Mouse (Mus musculus): ENCODE results near the gene Pde4a.

Gene Pde4a

DNA sequence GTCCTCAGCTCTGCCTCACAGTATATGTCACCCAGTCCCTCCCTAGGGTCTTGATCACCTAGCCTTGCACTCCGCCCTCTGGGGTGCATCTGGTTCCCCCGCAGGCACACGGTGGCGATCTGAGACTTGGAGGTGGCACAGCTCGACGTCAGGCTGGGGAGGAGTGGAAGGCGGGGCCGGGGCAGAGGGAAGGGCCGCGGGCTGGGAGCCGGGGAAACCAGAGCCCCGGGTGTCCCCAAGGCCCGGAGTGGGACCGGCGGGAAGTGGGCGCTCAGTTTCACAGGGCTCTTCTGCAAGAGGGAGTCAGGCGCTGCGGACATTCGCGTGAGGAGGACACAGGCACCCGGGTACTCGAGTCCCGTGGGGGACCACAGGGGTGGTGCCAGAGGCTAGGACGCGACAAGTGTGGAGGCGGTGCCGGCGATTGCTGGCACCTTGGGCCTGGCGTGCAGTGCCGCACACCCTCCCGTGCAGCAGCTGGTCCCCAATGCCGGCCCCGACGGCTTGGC lies 18.4 kb downstream of the Pde4a start:
- DNase-seq = no peak

DNA sequence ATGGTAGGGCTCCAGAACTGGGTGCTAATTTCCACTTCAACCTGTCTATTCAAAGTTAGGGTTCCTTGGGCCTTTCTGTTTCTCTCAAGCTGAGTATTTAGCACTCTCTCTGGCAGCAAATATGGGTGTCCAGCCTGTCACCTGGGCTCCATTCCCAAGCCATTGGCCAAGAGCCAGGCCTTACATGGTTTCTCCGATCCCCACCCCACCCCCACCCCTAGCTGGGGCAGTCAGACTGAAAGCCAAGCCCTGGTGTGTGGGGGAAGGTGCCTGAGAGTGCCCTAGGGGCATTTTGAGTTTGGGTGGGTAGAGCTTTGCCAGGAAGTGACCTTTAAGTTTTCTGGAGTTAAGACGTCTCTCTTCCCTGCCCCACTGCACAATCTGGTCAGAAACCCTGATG lies 19.2 kb downstream of the Pde4a start:
- no peak for DNase-seq

- DNase-seq = no peak
Observed at GRCm38 (mm10) chr9:21185436-21185835, 19.9 kb downstream of the Pde4a start.

DNA sequence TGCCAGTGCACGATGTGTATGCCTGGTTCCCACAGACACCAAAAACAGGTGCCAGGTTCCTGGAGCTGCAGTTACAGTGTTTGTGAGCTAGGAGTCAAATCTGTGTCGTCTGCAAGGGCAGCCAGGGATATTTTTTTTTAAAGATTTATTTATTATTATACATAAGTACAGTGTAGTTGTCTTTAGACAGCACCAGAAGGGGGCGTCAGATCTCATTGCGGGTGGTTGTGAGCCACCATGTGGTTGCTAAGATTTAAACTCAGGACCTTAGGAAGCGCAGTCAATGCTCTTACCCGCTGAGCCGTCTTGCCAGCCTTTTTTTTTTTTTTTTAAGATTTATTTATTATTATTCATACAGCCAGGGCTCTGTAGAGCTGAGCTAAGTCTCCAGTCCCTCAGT lies 24.4 kb downstream of the Pde4a start:
- DNase-seq = no peak

- DNase-seq = no peak
Observed at GRCm38 (mm10) chr9:21190670-21191069, 25.2 kb downstream of the Pde4a start.

DNA sequence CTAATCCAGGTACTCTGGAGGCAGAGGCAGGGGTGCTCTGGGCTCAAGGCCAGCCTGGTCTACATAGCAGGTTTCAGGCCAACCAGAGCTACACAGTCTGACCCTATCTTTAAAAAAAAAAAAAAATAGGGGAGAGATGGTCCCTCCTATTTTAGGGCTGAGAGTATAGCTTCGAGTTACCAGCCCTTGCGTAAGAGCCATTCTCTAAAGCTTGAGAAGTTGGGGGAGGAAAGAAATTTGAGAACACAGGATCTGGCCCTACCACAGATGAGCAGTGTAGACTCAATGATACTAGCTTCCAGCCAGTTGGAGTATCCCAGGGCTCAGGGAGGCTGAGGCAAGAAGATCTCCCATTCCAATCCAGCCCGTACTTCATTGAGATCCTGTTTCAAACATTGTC lies 28.3 kb downstream of the Pde4a start:
- no peak for DNase-seq

GRCm38 (mm10) chr9:21194787-21195493 lies 29.4 kb downstream of the Pde4a start:
- DNase-seq = no peak

GRCm38 (mm10) chr9:21195736-21196505 lies 30.4 kb downstream of the Pde4a start:
- DNase-seq = peak; percentile 39

DNA sequence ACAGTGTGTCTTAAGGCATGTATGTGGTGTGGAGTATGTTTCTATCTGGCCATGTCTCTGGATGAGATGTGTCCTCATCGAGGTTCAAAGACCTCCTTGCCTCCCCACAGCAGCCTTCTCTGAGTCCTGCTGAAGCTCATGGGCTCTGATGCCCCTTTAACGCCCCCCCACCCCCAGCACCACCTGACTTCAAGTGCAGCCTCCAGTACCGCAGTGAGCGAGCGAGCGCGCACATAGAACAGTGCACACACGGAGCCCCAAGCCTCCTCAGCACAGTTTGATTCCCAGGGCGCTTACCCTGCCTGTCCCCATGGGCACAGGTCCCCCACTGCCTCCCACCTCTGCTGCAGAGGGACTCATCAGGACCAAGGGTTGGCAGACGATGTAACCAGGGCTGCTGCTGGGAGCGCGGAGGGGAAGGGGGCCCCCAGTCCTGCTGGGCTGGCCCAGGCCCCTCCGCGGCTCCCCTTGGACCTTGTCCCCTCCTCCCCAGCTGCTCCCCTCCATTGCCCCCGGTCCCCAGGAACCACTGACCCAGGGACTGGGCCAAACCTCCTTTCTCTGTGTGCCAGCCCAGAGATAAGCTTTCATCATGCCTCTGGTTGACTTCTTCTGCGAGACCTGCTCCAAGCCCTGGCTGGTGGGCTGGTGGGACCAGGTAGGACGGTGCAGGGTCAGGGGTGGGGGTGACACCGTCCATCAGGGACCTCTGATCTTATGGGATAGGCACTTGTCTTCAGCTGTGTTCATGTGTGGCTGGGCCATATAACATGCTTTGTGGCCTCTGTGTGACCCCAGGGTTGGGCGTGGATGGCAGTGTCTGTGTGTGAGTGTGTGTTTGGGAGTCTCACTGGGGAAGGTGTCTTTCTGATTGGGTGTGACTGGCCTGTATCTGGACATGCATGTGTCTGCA lies 31.3 kb downstream of the Pde4a start:
- DNase-seq = peak; percentile 72

- peak; percentile 74 for DNase-seq
Observed at GRCm38 (mm10) chr9:21197981-21198380, 32.5 kb downstream of the Pde4a start.

DNA sequence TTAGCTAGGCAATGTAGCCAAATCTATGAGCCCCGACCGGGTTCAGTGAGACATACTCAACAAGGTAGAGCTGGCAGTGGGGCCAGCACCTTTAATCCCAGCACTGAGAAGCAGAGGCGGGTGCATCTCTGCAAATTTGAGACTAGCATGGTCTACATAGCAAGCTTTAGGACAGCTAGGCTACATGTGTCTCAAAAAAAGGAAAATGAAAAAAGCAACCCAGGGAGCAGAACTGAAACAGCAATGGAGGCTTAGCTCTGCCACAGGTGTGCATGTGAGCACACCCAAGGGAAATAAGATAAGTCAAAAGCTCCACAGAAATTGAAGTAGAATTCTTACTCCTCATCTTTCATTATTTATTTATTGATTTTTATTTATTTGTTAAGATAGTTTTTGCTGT lies 33.4 kb downstream of the Pde4a start:
- DNase-seq = no peak

DNA sequence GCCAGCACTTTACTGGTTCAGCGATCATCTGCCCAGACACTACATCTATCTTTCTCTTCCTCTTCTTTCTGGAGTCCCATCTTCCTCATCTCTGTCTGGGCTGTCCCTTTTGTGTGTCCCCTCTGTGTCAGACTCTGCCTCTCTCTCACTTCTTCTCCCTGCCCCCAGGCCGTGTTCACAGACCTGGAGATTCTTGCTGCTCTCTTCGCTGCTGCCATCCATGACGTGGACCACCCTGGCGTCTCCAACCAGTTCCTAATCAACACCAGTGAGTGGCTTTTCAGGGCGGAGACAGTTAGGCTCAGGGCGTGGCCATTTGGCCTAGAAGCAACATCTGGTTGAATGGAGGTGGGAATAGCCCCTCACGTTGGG lies 38.6 kb downstream of the Pde4a start:
- DNase-seq = no peak

DNA sequence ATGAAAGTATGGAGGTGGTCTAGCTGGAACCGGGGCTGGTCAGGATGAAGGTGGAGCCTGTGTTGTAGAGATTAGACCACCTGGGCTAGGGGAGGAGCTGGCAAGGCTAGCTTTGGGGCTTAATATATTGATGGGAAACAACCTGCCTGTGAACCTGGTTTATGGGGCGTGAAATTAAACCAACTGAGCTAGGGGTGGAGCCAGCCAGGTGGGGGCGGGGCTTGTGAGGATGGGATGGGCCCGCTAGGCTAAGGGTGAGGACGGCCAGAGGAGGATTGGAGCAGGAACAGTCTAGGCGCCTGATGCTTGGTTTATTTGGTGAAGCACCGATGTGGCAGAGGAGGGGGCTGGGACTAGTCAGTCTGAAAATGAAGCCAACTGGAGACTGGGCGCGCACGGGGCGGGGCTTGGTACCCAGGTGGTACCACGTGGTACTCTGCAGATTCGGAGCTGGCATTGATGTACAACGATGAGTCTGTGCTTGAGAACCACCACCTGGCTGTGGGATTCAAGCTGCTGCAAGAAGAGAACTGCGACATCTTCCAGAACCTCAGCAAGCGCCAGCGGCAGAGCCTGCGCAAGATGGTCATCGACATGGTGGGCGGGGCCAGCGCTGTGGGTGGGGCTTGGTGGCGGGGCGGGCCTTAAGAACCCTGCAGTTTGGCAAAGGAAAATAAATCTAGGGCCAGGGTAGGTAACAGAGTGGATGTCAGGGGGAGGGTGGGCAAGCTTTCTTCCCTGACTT lies 39.2 kb downstream of the Pde4a start:
- peak; percentile 42 for DNase-seq

GRCm38 (mm10) chr9:21206848-21207247 lies 41.3 kb downstream of the Pde4a start:
- no peak for DNase-seq

- DNase-seq = no peak
Observed at GRCm38 (mm10) chr9:21208626-21209025, 43.1 kb downstream of the Pde4a start.

- DNase-seq = no peak
Observed at GRCm38 (mm10) chr9:21210821-21211220, 45.3 kb downstream of the Pde4a start.

DNA sequence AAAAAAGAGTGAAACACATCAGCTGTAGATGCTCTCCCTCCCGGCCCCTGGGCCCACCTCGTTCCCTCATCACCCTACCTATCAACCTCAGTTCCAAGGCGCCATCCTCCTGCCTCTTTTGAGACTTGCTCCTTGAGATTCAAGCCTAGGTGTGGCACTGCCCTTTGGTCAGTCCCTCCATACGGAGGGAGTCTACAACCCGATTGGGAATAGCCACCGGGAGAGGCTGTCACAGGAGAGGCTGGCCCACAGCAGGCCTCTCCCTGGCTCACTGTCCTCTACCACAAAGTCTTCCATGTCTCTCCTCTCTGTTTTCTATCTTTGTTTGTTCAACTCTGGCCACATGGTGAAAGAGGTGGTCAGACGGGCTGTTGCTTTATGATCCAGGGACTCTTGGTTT lies 46.1 kb downstream of the Pde4a start:
- DNase-seq = no peak

GRCm38 (mm10) chr9:21213617-21214190 lies 48.2 kb downstream of the Pde4a start:
- no peak for DNase-seq

DNA sequence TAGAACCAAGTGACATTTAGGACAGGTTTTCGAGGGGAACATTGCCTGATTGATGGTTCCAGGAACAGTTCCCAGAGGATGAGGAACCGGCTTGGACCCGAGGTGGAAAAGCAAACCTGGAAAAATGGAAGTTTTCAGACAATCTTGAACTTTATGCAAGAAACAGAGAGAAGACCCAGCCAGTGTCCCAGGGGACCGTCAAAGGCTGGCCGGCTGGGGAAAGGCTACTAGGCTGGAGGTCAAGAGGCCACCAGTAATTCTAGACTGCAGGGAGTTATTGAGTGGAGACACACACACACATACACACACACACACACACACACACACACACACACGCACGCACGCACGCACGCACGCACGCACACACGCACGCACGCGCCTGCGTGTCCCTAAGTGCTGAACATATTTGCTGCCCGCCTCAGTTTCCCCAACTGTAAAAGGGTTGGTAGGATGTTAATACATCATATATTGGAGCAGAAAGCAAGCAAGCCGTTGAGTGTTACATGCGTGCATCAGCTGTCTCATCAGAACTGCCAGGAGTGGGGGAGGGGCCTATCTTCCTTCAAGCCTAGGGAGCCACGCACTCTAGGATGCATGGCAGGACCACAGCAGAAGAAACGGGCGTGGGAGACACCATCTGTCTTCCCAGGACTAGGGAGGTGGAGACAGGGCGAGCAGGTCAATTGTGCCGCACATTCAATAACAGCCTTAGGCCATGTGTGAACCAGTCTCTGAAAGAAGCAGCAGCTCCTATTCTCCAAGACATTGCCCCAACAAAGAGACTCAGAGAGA lies 50.7 kb downstream of the Pde4a start:
- peak; percentile 57 for DNase-seq

GRCm38 (mm10) chr9:21219820-21220219 lies 54.3 kb downstream of the Pde4a start:
- no peak for DNase-seq
